Mouse (Mus musculus): ENCODE measurements at regions not wholly inside any gene's neighbourhood (a gene's known extent, or its start where the extent isn't known, plus 50 kb on each side); places are given as distances from the start of the nearest gene placed in this dataset.

- H3K27ac ChIP-seq (ENCODE audit: insufficient read depth, low read length) = no peak overlapping the region
- H3K4me1 ChIP-seq (ENCODE audit: control insufficient read depth, insufficient read depth, low read length) = no peaks in the 10 kb centered on the region
- H3K4me3 ChIP-seq (ENCODE audit: insufficient read depth, low read length) = no peak overlapping the region
- no peak for TF ChIP-seq CTCF (IDR thresholded peaks at IDR 0.05; ENCODE audit: extremely low read depth, insufficient read depth, low read length)
- no peak for TF ChIP-seq POLR2A (IDR thresholded peaks at IDR 0.05; ENCODE audit: extremely low read depth, insufficient read depth, low read length)
Measured at GRCm38 (mm10) chr11:112959609-112960008, 177.6 kb downstream of the Sox9 start.

- Histone ChIP-seq H3K4me3 (ENCODE audit: insufficient read depth, low read length) (no peak overlapping the region), H3K4me1 (ENCODE audit: control insufficient read depth, insufficient read depth, low read length) (no peaks in the 10 kb centered on the region), H3K27ac (ENCODE audit: insufficient read depth, low read length) (no peak overlapping the region)
- TF ChIP-seq POLR2A (IDR thresholded peaks at IDR 0.05; ENCODE audit: extremely low read depth, insufficient read depth, low read length) (no peak), CTCF (IDR thresholded peaks at IDR 0.05; ENCODE audit: extremely low read depth, insufficient read depth, low read length) (no peak)
Measured at GRCm38 (mm10) chr11:112973286-112973685, 191.3 kb downstream of the Sox9 start.

GRCm38 (mm10) chr11:112974893-112975292 lies 192.9 kb downstream of the Sox9 start:
- Histone ChIP-seq H3K4me1 (ENCODE audit: control insufficient read depth, insufficient read depth, low read length) (no peaks in the 10 kb centered on the region), H3K4me3 (ENCODE audit: insufficient read depth, low read length) (no peak overlapping the region)
- no peak for TF ChIP-seq POLR2A (IDR thresholded peaks at IDR 0.05; ENCODE audit: extremely low read depth, insufficient read depth, low read length)
- no peak for TF ChIP-seq CTCF (IDR thresholded peaks at IDR 0.05; ENCODE audit: extremely low read depth, insufficient read depth, low read length)

GRCm38 (mm10) chr11:112976914-112977785 lies 195.1 kb downstream of the Sox9 start:
- no peak for TF ChIP-seq CTCF (IDR thresholded peaks at IDR 0.05; ENCODE audit: extremely low read depth, insufficient read depth, low read length)
- TF ChIP-seq POLR2A (IDR thresholded peaks at IDR 0.05; ENCODE audit: extremely low read depth, insufficient read depth, low read length) = no peak
- no peaks in the 10 kb centered on the region for H3K4me1 ChIP-seq (ENCODE audit: control insufficient read depth, insufficient read depth, low read length)
- peak overlapping the region; percentile 32 for H3K27ac ChIP-seq (ENCODE audit: insufficient read depth, low read length)
- H3K4me3 ChIP-seq (ENCODE audit: insufficient read depth, low read length) = no peak overlapping the region

More at GRCm38 (mm10) chr11:112974893-112975292, 192.9 kb downstream of the Sox9 start:
- no peak overlapping the region for H3K27ac ChIP-seq (ENCODE audit: insufficient read depth, low read length)

GRCm38 (mm10) chr11:112978884-112979283 lies 196.9 kb downstream of the Sox9 start:
- no peak for TF ChIP-seq CTCF (IDR thresholded peaks at IDR 0.05; ENCODE audit: extremely low read depth, insufficient read depth, low read length)
- TF ChIP-seq POLR2A (IDR thresholded peaks at IDR 0.05; ENCODE audit: extremely low read depth, insufficient read depth, low read length) = no peak
- Histone ChIP-seq H3K4me3 (ENCODE audit: insufficient read depth, low read length) (no peak overlapping the region), H3K27ac (ENCODE audit: insufficient read depth, low read length) (no peak overlapping the region), H3K4me1 (ENCODE audit: control insufficient read depth, insufficient read depth, low read length) (no peaks in the 10 kb centered on the region)

GRCm38 (mm10) chr11:112979413-112979812 lies 197.4 kb downstream of the Sox9 start:
- no peaks in the 10 kb centered on the region for H3K4me1 ChIP-seq (ENCODE audit: control insufficient read depth, insufficient read depth, low read length)
- no peak overlapping the region for H3K4me3 ChIP-seq (ENCODE audit: insufficient read depth, low read length)
- no peak overlapping the region for H3K27ac ChIP-seq (ENCODE audit: insufficient read depth, low read length)
- TF ChIP-seq CTCF (IDR thresholded peaks at IDR 0.05; ENCODE audit: extremely low read depth, insufficient read depth, low read length) (no peak), POLR2A (IDR thresholded peaks at IDR 0.05; ENCODE audit: extremely low read depth, insufficient read depth, low read length) (no peak)

- H3K4me3 ChIP-seq (ENCODE audit: insufficient read depth, low read length) = no peak overlapping the region
- no peak for TF ChIP-seq CTCF (IDR thresholded peaks at IDR 0.05; ENCODE audit: extremely low read depth, insufficient read depth, low read length)
- no peak for TF ChIP-seq POLR2A (IDR thresholded peaks at IDR 0.05; ENCODE audit: extremely low read depth, insufficient read depth, low read length)
- H3K4me1 ChIP-seq (ENCODE audit: control insufficient read depth, insufficient read depth, low read length) = no peaks in the 10 kb centered on the region
- no peak overlapping the region for H3K27ac ChIP-seq (ENCODE audit: insufficient read depth, low read length)
Measured at GRCm38 (mm10) chr11:112982165-112982801, 200.3 kb downstream of the Sox9 start.

GRCm38 (mm10) chr11:112982802-112983591 lies 201.0 kb downstream of the Sox9 start:
- Histone ChIP-seq H3K4me1 (ENCODE audit: control insufficient read depth, insufficient read depth, low read length) (no peaks in the 10 kb centered on the region), H3K4me3 (ENCODE audit: insufficient read depth, low read length) (no peak overlapping the region), H3K27ac (ENCODE audit: insufficient read depth, low read length) (0 out of 2 replicates have a peak overlapping the region, but pooled peaks have one; percentile 18)
- TF ChIP-seq CTCF (IDR thresholded peaks at IDR 0.05; ENCODE audit: extremely low read depth, insufficient read depth, low read length) (no peak), POLR2A (IDR thresholded peaks at IDR 0.05; ENCODE audit: extremely low read depth, insufficient read depth, low read length) (no peak)

- Histone ChIP-seq H3K27ac (ENCODE audit: insufficient read depth, low read length) (no peak overlapping the region), H3K4me1 (ENCODE audit: control insufficient read depth, insufficient read depth, low read length) (0 out of 2 replicates have a peak, but pooled peaks cover 1% of the 10 kb centered on the region), H3K4me3 (ENCODE audit: insufficient read depth, low read length) (no peak overlapping the region)
- TF ChIP-seq POLR2A (IDR thresholded peaks at IDR 0.05; ENCODE audit: extremely low read depth, insufficient read depth, low read length) = no peak
- TF ChIP-seq CTCF (IDR thresholded peaks at IDR 0.05; ENCODE audit: extremely low read depth, insufficient read depth, low read length) = no peak
Measured at GRCm38 (mm10) chr11:112986029-112986573, 204.1 kb downstream of the Sox9 start.

Measured in cortical plate, adult 2 months (tissue).